Mouse (Mus musculus): ENCODE measurements around the gene Etnppl. TPM values are rescaled to one million over a fixed set of nuclear protein-coding genes. Genes with fewer than 3 reads are reported as not detected.

Etnppl gene
- 0.04 TPM in 1 of 2 replicates, not detected in the other for polyA plus RNA-seq (2015; fragmentation: Nextera tagmentation; extraction: Ambion mirVana)

GRCm38 (mm10) chr3:130617439-130617898 lies at the start of gene Etnppl:
Gene Etnppl (plus strand): TSS chr3:130617448.

Other genes starting within 250 kb of the Etnppl start
- gene Ostc, start 92.0 kb downstream of the Etnppl start, polyA plus RNA-seq (2015; fragmentation: Nextera tagmentation; extraction: Ambion mirVana), result 150 and 163 TPM in 2 replicates
- gene Rpl34, start 113.0 kb downstream of the Etnppl start, polyA plus RNA-seq (2015; fragmentation: Nextera tagmentation; extraction: Ambion mirVana), result 972 and 974 TPM in 2 replicates